Mouse (Mus musculus): ENCODE data around the gene Tbk1. TPM values are rescaled to one million over a fixed set of nuclear protein-coding genes. Genes with fewer than 3 reads are reported as not detected.

Tbk1 gene
- total and polyA plus RNA-seq, 3 experiments: 29.5 to 46.0 (median 44.0) TPM

DNA sequence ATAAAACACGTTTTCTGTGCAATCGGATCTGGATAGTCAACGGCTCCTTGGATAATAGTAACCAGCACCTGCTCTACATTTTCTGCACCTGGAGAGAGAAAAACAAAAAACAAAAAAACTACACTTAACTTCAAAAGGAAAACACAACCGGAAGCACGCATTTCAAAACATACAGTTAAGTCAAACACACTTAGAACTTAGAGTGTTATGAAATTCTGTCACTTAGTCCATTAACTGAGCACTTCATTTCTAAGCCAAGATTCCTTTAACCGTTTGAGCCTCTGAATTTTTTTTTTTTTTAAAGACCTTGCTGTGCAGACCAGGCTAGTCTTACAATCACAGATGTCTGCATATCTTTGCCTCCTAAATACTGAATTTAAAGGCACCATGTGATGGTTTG is 14.7 kb upstream of the Tbk1 start:
- Histone ChIP-seq H3K27me3 (replicated peaks) (no peaks in the 10 kb centered on the region), H3K9me3 (replicated peaks; ENCODE audit: low read length) (no peaks in the 10 kb centered on the region), H3K27ac (ENCODE audit: insufficient read depth, low read depth) (no peak overlapping the region), H3K4me2 (ENCODE audit: insufficient read depth, low read depth, poor library complexity, severe bottlenecking) (no peak overlapping the region), H3K4me1 (ENCODE audit: control insufficient read depth in 1 of 2, insufficient read depth in 2 of 2) (no peaks in the 10 kb centered on the region), H3K9ac (ENCODE audit: insufficient read depth, low read depth) (no peak overlapping the region), H3K4me3 (replicated peaks in 1 of 3; ENCODE audit: low read depth in 2 of 3, low read length in 2 of 3, poor library complexity in 1 of 3) (no peak overlapping the region), H3K79me2 (replicated peaks; ENCODE audit: control insufficient read depth, extremely low read depth, insufficient read depth, poor library complexity, severe bottlenecking) (no peaks in the 10 kb centered on the region), H3K36me3 (replicated peaks in 1 of 2; ENCODE audit: control insufficient read depth in 1 of 2, insufficient read depth in 1 of 2, low read length in 1 of 2) (peaks cover 89 to 98% of the 10 kb centered on the region in 2 experiments)
- in situ Hi-C loops (cut with MboI; ENCODE audit: low pct_ligation_motif_present, low pct_unique_long_range_greater_than_20kb, low sequenced_read_pairs) (no loop called here), dilution Hi-C loops (cut with MboI; ENCODE audit: extremely low pct_ligation_motif_present, extremely low pct_unique_long_range_greater_than_20kb, low sequenced_read_pairs) (no loop called here)
- TF ChIP-seq NRF1 (IDR thresholded peaks at IDR 0.05; ENCODE audit: low read depth, low read length): no peak
- no peak for TF ChIP-seq NELFE (IDR thresholded peaks at IDR 0.05; ENCODE audit: low read depth, low read length)
- no peak for TF ChIP-seq TBP (conservative IDR thresholded peaks at IDR 0.05; ENCODE audit: low read depth, low read length)
- TF ChIP-seq JUN (IDR thresholded peaks at IDR 0.05; ENCODE audit: insufficient read depth, low read depth, low read length): no peak
- no peak for TF ChIP-seq KAT2A (IDR thresholded peaks at IDR 0.05; ENCODE audit: insufficient replicate concordance, low read length)
- no peak for TF ChIP-seq GABPA (IDR thresholded peaks at IDR 0.05; ENCODE audit: insufficient replicate concordance, low read depth, low read length)
- no peak for TF ChIP-seq MEF2A (IDR thresholded peaks at IDR 0.05; ENCODE audit: borderline replicate concordance, low read depth, low read length)
- no peak for TF ChIP-seq E2F4 (IDR thresholded peaks at IDR 0.05; ENCODE audit: insufficient replicate concordance, low read depth, low read length)
- no peak for TF ChIP-seq ELF1 (IDR thresholded peaks at IDR 0.05; ENCODE audit: low read depth, low read length)
- TF ChIP-seq CHD1 (IDR thresholded peaks at IDR 0.05; ENCODE audit: low read depth, low read length): no peak
- TF ChIP-seq JUND (conservative IDR thresholded peaks at IDR 0.05; ENCODE audit: low read depth, low read length): no peak
- TF ChIP-seq IRF4 (IDR thresholded peaks at IDR 0.05; ENCODE audit: low read depth, low read length): no peak
- no peak for TF ChIP-seq MAFK (IDR thresholded peaks at IDR 0.05; ENCODE audit: insufficient replicate concordance, low read length)
- TF ChIP-seq UBTF (IDR thresholded peaks at IDR 0.05; ENCODE audit: low read depth, low read length): no peak
- TF ChIP-seq BHLHE40 (IDR thresholded peaks at IDR 0.05; ENCODE audit: low read depth, low read length): no peak
- no peak for TF ChIP-seq USF2 (conservative IDR thresholded peaks at IDR 0.05; ENCODE audit: low read depth, low read length)
- no peak for TF ChIP-seq RCOR1 (conservative IDR thresholded peaks at IDR 0.05; ENCODE audit: low read depth, low read length)
- DNase-seq (ENCODE audit: extremely low read depth): no peak

DNA sequence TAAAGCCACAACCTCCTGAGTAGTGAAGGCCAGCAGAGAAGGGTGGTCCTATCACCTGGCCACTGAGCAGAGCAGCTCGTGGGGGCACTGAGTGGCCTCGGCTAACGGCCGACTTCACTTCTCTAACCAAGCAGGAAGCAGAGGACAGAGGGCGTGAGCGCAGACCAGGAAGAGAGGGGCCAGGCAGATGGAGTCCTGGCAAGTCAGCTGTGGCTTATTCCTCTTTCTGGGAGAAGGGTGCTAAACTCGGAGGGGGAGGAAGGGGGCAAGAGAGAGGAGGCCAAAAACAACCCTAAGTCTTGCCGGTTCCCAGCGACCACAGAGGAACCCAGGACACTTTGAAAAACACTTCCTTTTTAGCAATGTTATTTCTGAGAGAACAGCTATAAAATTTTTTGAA is 10.0 kb upstream of the Tbk1 start:
- H3K4me1 ChIP-seq (ENCODE audit: control insufficient read depth in 1 of 2, insufficient read depth in 2 of 2): 0 out of 4 replicates have a peak, but pooled peaks cover 0 to 3% of the 10 kb centered on the region in 2 experiments
- H3K9me3 ChIP-seq (replicated peaks; ENCODE audit: low read length): no peaks in the 10 kb centered on the region
- dilution Hi-C loops (cut with MboI; ENCODE audit: extremely low pct_ligation_motif_present, extremely low pct_unique_long_range_greater_than_20kb, low sequenced_read_pairs) (no loop called here), in situ Hi-C loops (cut with MboI; ENCODE audit: low pct_ligation_motif_present, low pct_unique_long_range_greater_than_20kb, low sequenced_read_pairs) (no loop called here)
- H3K27ac ChIP-seq (ENCODE audit: insufficient read depth, low read depth): no peak overlapping the region
- H3K27me3 ChIP-seq (replicated peaks): no peaks in the 10 kb centered on the region
- H3K9ac ChIP-seq (ENCODE audit: insufficient read depth, low read depth): no peak overlapping the region
- peaks cover 73 to 91% of the 10 kb centered on the region in 2 experiments for H3K36me3 ChIP-seq (replicated peaks in 1 of 2; ENCODE audit: control insufficient read depth in 1 of 2, insufficient read depth in 1 of 2, low read length in 1 of 2)
- H3K79me2 ChIP-seq (replicated peaks; ENCODE audit: control insufficient read depth, extremely low read depth, insufficient read depth, poor library complexity, severe bottlenecking): no peaks in the 10 kb centered on the region
- no peak for DNase-seq (ENCODE audit: extremely low read depth)
- no peak overlapping the region for H3K4me2 ChIP-seq (ENCODE audit: insufficient read depth, low read depth, poor library complexity, severe bottlenecking)
- TF ChIP-seq GABPA (IDR thresholded peaks at IDR 0.05; ENCODE audit: insufficient replicate concordance, low read depth, low read length) (no peak), IRF4 (IDR thresholded peaks at IDR 0.05; ENCODE audit: low read depth, low read length) (no peak), MXI1 (IDR thresholded peaks at IDR 0.05; ENCODE audit: low read depth, low read length) (no peak), POLR2AphosphoS2 (IDR thresholded peaks at IDR 0.05; ENCODE audit: low read depth, low read length) (no peak), TBP (conservative IDR thresholded peaks at IDR 0.05; ENCODE audit: low read depth, low read length) (no peak), E2F4 (IDR thresholded peaks at IDR 0.05; ENCODE audit: insufficient replicate concordance, low read depth, low read length) (no peak), SMC3 (IDR thresholded peaks at IDR 0.05; ENCODE audit: low read depth, low read length) (no peak), NELFE (IDR thresholded peaks at IDR 0.05; ENCODE audit: low read depth, low read length) (no peak), TCF12 (IDR thresholded peaks at IDR 0.05; ENCODE audit: low read depth, low read length) (no peak), KAT2A (IDR thresholded peaks at IDR 0.05; ENCODE audit: insufficient replicate concordance, low read length) (no peak), RAD21 (IDR thresholded peaks at IDR 0.05; ENCODE audit: low read depth, low read length) (no peak), EP300 (IDR thresholded peaks at IDR 0.05; ENCODE audit: low read length) (no peak), UBTF (IDR thresholded peaks at IDR 0.05; ENCODE audit: low read depth, low read length) (no peak), MAX (IDR thresholded peaks at IDR 0.05; ENCODE audit: low read length) (no peak), MEF2A (IDR thresholded peaks at IDR 0.05; ENCODE audit: borderline replicate concordance, low read depth, low read length) (no peak), ZKSCAN1 (IDR thresholded peaks at IDR 0.05; ENCODE audit: borderline replicate concordance, low read depth, low read length) (no peak), PAX5 (IDR thresholded peaks at IDR 0.05; ENCODE audit: low read length) (no peak), SIN3A (IDR thresholded peaks at IDR 0.05; ENCODE audit: low read length) (no peak), USF1 (IDR thresholded peaks at IDR 0.05; ENCODE audit: low read depth, low read length) (no peak), JUND (conservative IDR thresholded peaks at IDR 0.05; ENCODE audit: low read depth, low read length) (no peak)
- no peak overlapping the region for H3K4me3 ChIP-seq (replicated peaks in 1 of 3; ENCODE audit: low read depth in 2 of 3, low read length in 2 of 3, poor library complexity in 1 of 3)

All from CH12.LX (cell line).